Mouse (Mus musculus) liver, embryonic 14.5 days (tissue): ENCODE measurements around the gene Cpeb3. TPM values are rescaled to one million over a fixed set of nuclear protein-coding genes. Genes with fewer than 3 reads are reported as not detected.
A peak's percentile ranks its signal among the peaks of the same experiment; 100 is the strongest.

Source experiments
- ATAC-seq: fragments of 200-750 bp; cut with Nextera tagmentation; 2 replicates; pipeline ENCODE4 v1.8.0; 2017; ENCODE audit warnings: moderate number of reproducible peaks, mild to moderate bottlenecking, moderate library complexity; ENCODE audit not compliant: insufficient read depth
- DNase-seq, 3 experiments: peaks; one replicate each; pipeline ENCODE4 v3.0.0-alpha.2; 2012 to 2013; ENCODE audit warnings: low read depth in 3 of 3, low spot score in 3 of 3
- H3K27ac ChIP-seq: fragments of 300-500 bp; sonication (generic); 2 replicates; pipeline ENCODE4 v1.5.1; 2014; ENCODE audit warnings: moderate library complexity, mild to moderate bottlenecking, control low read depth, inconsistent platforms
- H3K27me3 ChIP-seq: fragments of 300-500 bp; sonication (generic); 2 replicates; pipeline ENCODE4 v1.6.1; 2014; ENCODE audit warnings: mild to moderate bottlenecking, low read length, moderate library complexity; ENCODE audit not compliant: control insufficient read depth, insufficient read depth
- H3K36me3 ChIP-seq: fragments of 300-500 bp; sonication (generic); replicated peaks from 2 replicates; pipeline ENCODE4 v1.6.1; 2014; ENCODE audit warnings: low read depth; ENCODE audit not compliant: control insufficient read depth, insufficient read depth
- H3K4me1 ChIP-seq, 2 experiments: fragments of 200-500 bp in 1 of 2; fragments of 300-500 bp in 1 of 2; sonication (generic) in 1 of 2; replicated peaks; 2 replicates each; pipeline ENCODE4 v1.6.1; 2012 to 2014; ENCODE audit warnings: antibody characterized with exemption in 1 of 2, inconsistent platforms in 1 of 2, low read length in 1 of 2; ENCODE audit not compliant: control insufficient read depth in 2 of 2, insufficient read depth in 2 of 2
- H3K4me2 ChIP-seq: fragments of 300-500 bp; sonication (generic); 2 replicates; pipeline ENCODE4 v1.6.1; 2014; ENCODE audit warnings: low read depth, mild to moderate bottlenecking, control low read depth, moderate library complexity
- H3K4me3 ChIP-seq, 2 experiments: fragments of 200-500 bp in 1 of 2; fragments of 300-500 bp in 1 of 2; sonication (generic) in 1 of 2; 2 replicates each; pipeline ENCODE4 v1.5.1; 2012 to 2014; ENCODE audit warnings: low read depth in 2 of 2, low read length in 2 of 2, mild to moderate bottlenecking in 2 of 2, control low read depth in 1 of 2, inconsistent platforms in 1 of 2, moderate library complexity in 1 of 2; ENCODE audit not compliant: insufficient read depth in 1 of 2
- H3K9ac ChIP-seq: fragments of 300-500 bp; sonication (generic); replicated peaks from 2 replicates; pipeline ENCODE4 v1.6.1; 2014; ENCODE audit warnings: mild to moderate bottlenecking, control low read depth, moderate library complexity
- H3K9me3 ChIP-seq: fragments of 300-500 bp; sonication (generic); 2 replicates; pipeline ENCODE4 v1.6.1; 2016; ENCODE audit warnings: low read length, mixed read lengths; ENCODE audit not compliant: control insufficient read depth
- CTCF ChIP-seq: IDR thresholded peaks from 2 replicates; pipeline ENCODE4 v1.5.1; 2016; ENCODE audit warnings: antibody characterized with exemption, low read depth, control low read depth
- EP300 ChIP-seq: IDR thresholded peaks from 2 replicates; pipeline ENCODE4 v1.6.1; 2016; ENCODE audit warnings: antibody characterized with exemption, low read depth
- WGBS: fragments of 180-500 bp; shearing (Covaris S2); extraction: QIAGEN DNeasy Blood & Tissue Kit; methylation state at CpG from one replicate; pipeline ENCODE4 v1.1.7; 2014; ENCODE audit not compliant: insufficient replicate concordance; 5-methylcytosine and 5-hydroxymethylcytosine counted together
- polyA plus RNA-seq, 2 experiments: library from polyadenylated mRNA; depleted of rRNA in 1 of 2; stranded (reverse) in 1 of 2; unstranded in 1 of 2; fragments of >200 nt; fragmentation: Nextera tagmentation in 1 of 2; extraction: Ambion mirVana in 1 of 2; gene quantifications; 2 replicates each; pipeline versions ENCODE4 v1.2.1 to v1.2.3; 2012 to 2014

Gene Cpeb3
- polyA plus RNA-seq, 2 experiments = 1.9 to 2.4 TPM

GRCm38 (mm10) chr19:37225197-37225862 lies 16.9 kb upstream of the Cpeb3 start:
- H3K4me2 ChIP-seq = no peak overlapping the region
- peak overlapping the region; percentile 39 for H3K27ac ChIP-seq
- no peaks in the 10 kb centered on the region for H3K9me3 ChIP-seq
- ATAC-seq (peak; percentile 69; the same call in 1 of the 2 replicates), DNase-seq (no peak)
- TF ChIP-seq CTCF (no peak), EP300 (peak; percentile 28; the same call in 1 of the 2 replicates)
- H3K27me3 ChIP-seq = no peaks in the 10 kb centered on the region
- H3K4me1 ChIP-seq = peaks cover 9 to 10% of the 10 kb centered on the region in 2 experiments
- peaks cover 25% of the 10 kb centered on the region for H3K36me3 ChIP-seq
- H3K9ac ChIP-seq = no peak overlapping the region
- no peak overlapping the region for H3K4me3 ChIP-seq
- 44% methylated on average over 6 of the region's 6 CpGs for WGBS

- DNase-seq = no peak
Measured at GRCm38 (mm10) chr19:37214711-37215110, 6.3 kb upstream of the Cpeb3 start.

GRCm38 (mm10) chr19:37211416-37211815 lies 3.0 kb upstream of the Cpeb3 start:
- no peaks in the 10 kb centered on the region for H3K27me3 ChIP-seq
- peaks cover 15% of the 10 kb centered on the region in 2 experiments for H3K4me1 ChIP-seq
- ATAC-seq (no peak), DNase-seq (no peak)
- H3K4me3 ChIP-seq = no peak overlapping the region
- H3K4me2 ChIP-seq = no peak overlapping the region
- WGBS = 91% methylated on average over 3 of the region's 3 CpGs
- H3K9ac ChIP-seq = no peak overlapping the region
- no peak overlapping the region for H3K27ac ChIP-seq
- TF ChIP-seq EP300 = no peak
- no peak for TF ChIP-seq CTCF
- H3K36me3 ChIP-seq = peaks cover 45% of the 10 kb centered on the region
- H3K9me3 ChIP-seq = no peaks in the 10 kb centered on the region

More at GRCm38 (mm10) chr19:37214711-37215110, 6.3 kb upstream of the Cpeb3 start:
- Histone ChIP-seq H3K4me2 (no peak overlapping the region), H3K4me1 (peaks cover 8 to 11% of the 10 kb centered on the region in 2 experiments), H3K36me3 (peaks cover 71% of the 10 kb centered on the region), H3K4me3 (no peak overlapping the region), H3K9me3 (no peaks in the 10 kb centered on the region), H3K9ac (no peak overlapping the region), H3K27me3 (no peaks in the 10 kb centered on the region), H3K27ac (no peak overlapping the region)
- ATAC-seq = no peak
- no peak for TF ChIP-seq EP300
- no peak for TF ChIP-seq CTCF
- 73% methylated on average over 2 of the region's 2 CpGs for WGBS

- H3K27ac ChIP-seq = no peak overlapping the region; the same call in 1 of the 2 replicates
- ATAC-seq (no peak), DNase-seq (no peak)
- peaks cover 20 to 22% of the 10 kb centered on the region in 2 experiments for H3K4me1 ChIP-seq
- H3K9me3 ChIP-seq = no peaks in the 10 kb centered on the region
- no peaks in the 10 kb centered on the region for H3K27me3 ChIP-seq
- H3K36me3 ChIP-seq = peaks cover 40% of the 10 kb centered on the region
- 76% methylated on average over 4 of the region's 4 CpGs for WGBS
- TF ChIP-seq EP300 = 0 out of 2 replicates have a peak, but pooled peaks have one; percentile 19
- TF ChIP-seq CTCF = no peak
- H3K4me2 ChIP-seq = peak overlapping the region; percentile 79
- H3K4me3 ChIP-seq = peak overlapping the region in 1 of 2 experiments; percentile 100; a peak in 2 of 4 replicates
- peak overlapping the region; percentile 19; the same call in 1 of the 2 replicates for H3K9ac ChIP-seq
Measured at GRCm38 (mm10) chr19:37210457-37210856, 2.1 kb upstream of the Cpeb3 start.

- Histone ChIP-seq H3K4me1 (peaks cover 22 to 27% of the 10 kb centered on the region in 2 experiments), H3K27me3 (no peaks in the 10 kb centered on the region), H3K4me3 (peak overlapping the region; percentile 99 to 100), H3K27ac (peak overlapping the region; percentile 89), H3K9me3 (no peaks in the 10 kb centered on the region), H3K4me2 (peak overlapping the region; percentile 79), H3K9ac (peak overlapping the region; percentile 100), H3K36me3 (peaks cover 38% of the 10 kb centered on the region)
- WGBS = 65% methylated on average over 8 of the region's 8 CpGs
- DNase-seq = no peak
- TF ChIP-seq CTCF (peak; percentile 68), EP300 (no peak)
- no peak for ATAC-seq
Measured at GRCm38 (mm10) chr19:37209467-37210128, 1.2 kb upstream of the Cpeb3 start.
